Mouse (Mus musculus): ENCODE measurements around the gene Ten1. TPM values are rescaled to one million over a fixed set of nuclear protein-coding genes. Genes with fewer than 3 reads are reported as not detected.
A peak's percentile ranks its signal among the peaks of the same experiment; 100 is the strongest.

The Ten1 gene
- polyA plus RNA-seq, 1 experiment from 2014 or later = 55.6 TPM

DNA sequence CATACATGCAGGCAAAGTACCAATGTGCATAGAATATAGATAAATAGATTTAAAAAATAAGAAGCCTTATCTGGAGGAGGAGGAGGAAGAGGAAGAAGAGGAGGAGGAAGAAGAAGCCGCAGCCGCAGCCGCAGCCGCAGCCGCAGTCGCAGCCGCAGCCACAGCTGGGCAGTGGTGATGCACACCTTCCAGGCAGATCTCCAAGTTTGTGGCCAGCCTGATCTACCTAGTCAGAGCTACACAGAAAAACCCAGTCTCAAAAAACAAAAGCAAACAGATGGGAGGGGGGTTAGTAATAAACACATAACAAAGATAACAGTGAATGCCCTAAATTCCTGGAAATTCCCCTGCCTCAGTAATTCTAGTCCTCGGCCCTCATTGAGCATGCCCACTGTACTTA, 4.0 kb upstream of the Ten1 start:
- no peak for DNase-seq (ENCODE audit: low spot score, missing footprints)
- no peak overlapping the region for H3K9ac ChIP-seq (ENCODE audit: low read length)
- H3K27ac ChIP-seq (ENCODE audit: low read depth, low read length) = no peak overlapping the region
- H3K36me3 ChIP-seq (ENCODE audit: control insufficient read depth, insufficient read depth, low read length) = no peaks in the 10 kb centered on the region
- no peaks in the 10 kb centered on the region for H3K27me3 ChIP-seq (ENCODE audit: control insufficient read depth, insufficient read depth, low read length)
- H3K4me3 ChIP-seq (ENCODE audit: low read depth, low read length) = no peak overlapping the region
- no peak overlapping the region for H3K4me2 ChIP-seq
- 0 out of 2 replicates have a peak, but pooled peaks cover 6% of the 10 kb centered on the region for H3K4me1 ChIP-seq (ENCODE audit: control insufficient read depth, insufficient read depth, low read length)
- no peaks in the 10 kb centered on the region for H3K9me3 ChIP-seq (ENCODE audit: control insufficient read depth, low read length)
- no peak for ATAC-seq (ENCODE audit: low FRiP score)
- WGBS = 96% methylated on average over 8 of the region's 8 CpGs

DNA sequence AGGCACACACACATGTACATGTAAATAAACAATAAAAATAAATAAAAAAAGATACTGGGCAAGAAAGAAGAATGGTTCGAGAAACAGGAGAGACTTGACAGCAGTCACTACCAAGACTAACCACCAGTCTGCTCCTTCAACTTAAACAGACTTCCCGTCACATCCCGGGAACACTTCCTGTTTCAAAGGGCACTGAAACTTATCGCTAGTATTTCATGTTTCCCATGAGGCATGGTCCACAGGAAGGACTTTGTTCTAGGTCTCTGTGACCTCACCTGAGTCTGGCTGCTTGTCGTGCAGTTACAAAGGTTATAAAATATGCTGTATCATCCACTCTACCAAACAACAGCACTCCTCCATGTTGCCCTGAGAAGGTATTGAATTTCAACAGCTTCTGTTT, 3.4 kb upstream of the Ten1 start:
- 0 out of 2 replicates have a peak, but pooled peaks cover 6% of the 10 kb centered on the region for H3K4me1 ChIP-seq (ENCODE audit: control insufficient read depth, insufficient read depth, low read length)
- ATAC-seq (ENCODE audit: low FRiP score) (no peak), DNase-seq (ENCODE audit: low spot score, missing footprints) (no peak)
- H3K9ac ChIP-seq (ENCODE audit: low read length) = no peak overlapping the region
- H3K36me3 ChIP-seq (ENCODE audit: control insufficient read depth, insufficient read depth, low read length) = no peaks in the 10 kb centered on the region
- no peak overlapping the region for H3K4me2 ChIP-seq
- WGBS = 84% methylated on average over 5 of the region's 5 CpGs
- no peaks in the 10 kb centered on the region for H3K9me3 ChIP-seq (ENCODE audit: control insufficient read depth, low read length)
- H3K4me3 ChIP-seq (ENCODE audit: low read depth, low read length) = no peak overlapping the region
- no peak overlapping the region for H3K27ac ChIP-seq (ENCODE audit: low read depth, low read length)
- no peaks in the 10 kb centered on the region for H3K27me3 ChIP-seq (ENCODE audit: control insufficient read depth, insufficient read depth, low read length)

DNA sequence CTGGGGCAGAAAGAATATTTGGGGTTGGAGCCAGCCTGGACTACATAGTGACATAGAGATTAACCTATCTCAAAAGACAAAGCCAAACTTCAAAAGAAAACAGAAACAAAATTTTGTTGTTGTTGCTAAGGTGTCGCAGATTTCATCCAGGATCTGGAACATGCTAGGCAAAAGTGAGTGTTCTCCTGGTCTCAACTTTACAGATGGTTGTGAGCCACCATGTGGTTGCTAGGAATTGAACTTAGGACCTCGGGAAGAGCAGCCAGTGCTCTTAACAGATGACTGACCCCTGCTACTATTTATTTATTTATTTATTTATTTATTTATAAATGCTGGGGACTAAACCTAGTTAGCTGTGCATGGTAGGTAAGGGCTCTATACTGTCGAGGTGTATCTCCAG, 2.3 kb upstream of the Ten1 start:
- no peak overlapping the region for H3K4me2 ChIP-seq
- H3K27me3 ChIP-seq (ENCODE audit: control insufficient read depth, insufficient read depth, low read length) = no peaks in the 10 kb centered on the region
- 89% methylated on average over 3 of the region's 3 CpGs for WGBS
- 0 out of 2 replicates have a peak, but pooled peaks cover 6% of the 10 kb centered on the region for H3K4me1 ChIP-seq (ENCODE audit: control insufficient read depth, insufficient read depth, low read length)
- no peak overlapping the region for H3K4me3 ChIP-seq (ENCODE audit: low read depth, low read length)
- no peak overlapping the region for H3K27ac ChIP-seq (ENCODE audit: low read depth, low read length)
- H3K9me3 ChIP-seq (ENCODE audit: control insufficient read depth, low read length) = no peaks in the 10 kb centered on the region
- no peaks in the 10 kb centered on the region for H3K36me3 ChIP-seq (ENCODE audit: control insufficient read depth, insufficient read depth, low read length)
- DNase-seq (ENCODE audit: low spot score, missing footprints) (no peak), ATAC-seq (ENCODE audit: low FRiP score) (no peak)
- no peak overlapping the region for H3K9ac ChIP-seq (ENCODE audit: low read length)

DNA sequence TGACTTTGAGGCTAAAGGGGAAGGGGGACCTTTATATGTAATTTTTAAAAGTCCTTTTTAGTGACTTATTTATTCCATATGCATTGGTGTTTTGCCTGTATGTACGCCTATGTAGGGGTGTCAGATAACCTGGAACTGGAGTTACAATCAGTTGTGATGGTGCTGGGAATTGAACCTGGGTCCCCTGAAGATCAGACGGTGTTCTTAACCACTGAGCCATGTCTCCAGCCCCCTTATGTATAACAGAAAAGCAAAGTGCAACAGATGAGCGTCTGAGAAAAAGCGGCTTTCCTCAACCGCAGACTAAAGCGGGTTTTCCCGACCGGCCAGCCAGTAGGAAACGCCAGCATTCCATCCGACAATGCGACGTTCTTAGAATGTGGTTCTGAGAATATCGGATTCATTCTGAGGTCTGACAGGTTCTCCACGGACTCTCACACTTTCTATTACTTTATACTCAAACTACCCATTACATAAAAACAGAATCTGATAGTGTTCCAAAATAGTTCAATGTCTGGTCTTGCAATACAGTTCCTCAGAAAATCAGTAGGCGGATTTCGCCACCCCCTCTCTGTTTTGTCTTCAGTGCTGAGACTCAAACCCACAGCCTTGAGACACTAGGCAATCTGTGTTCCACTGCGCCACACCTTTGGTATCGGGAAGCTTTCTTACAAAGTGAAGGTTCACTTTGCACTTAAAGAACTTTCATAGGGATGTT, 1.6 kb upstream of the Ten1 start:
- 94% methylated on average over 18 of the region's 18 CpGs for WGBS
- H3K4me2 ChIP-seq = no peak overlapping the region
- ATAC-seq (ENCODE audit: low FRiP score) = no peak

DNA sequence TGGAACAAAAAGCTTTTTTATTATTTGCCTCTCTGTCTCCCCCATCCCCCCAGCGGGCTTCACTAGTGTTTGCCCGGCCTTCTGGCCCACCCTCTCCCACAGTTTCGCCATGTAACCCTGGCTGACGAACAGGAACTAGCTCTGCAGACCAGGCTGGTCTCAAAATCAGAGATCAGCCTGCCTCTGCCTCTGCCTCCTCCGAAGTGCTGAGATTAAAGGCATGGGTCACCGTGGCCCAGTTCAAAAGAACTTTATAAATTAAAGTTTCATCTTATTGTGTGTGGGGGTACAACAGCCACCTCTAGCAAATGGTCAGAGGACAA, 1.1 kb upstream of the Ten1 start:
- H3K36me3 ChIP-seq (ENCODE audit: control insufficient read depth, insufficient read depth, low read length) = no peaks in the 10 kb centered on the region
- H3K4me2 ChIP-seq = no peak overlapping the region
- ATAC-seq (ENCODE audit: low FRiP score) = no peak
- H3K4me3 ChIP-seq (ENCODE audit: low read depth, low read length) = no peak overlapping the region
- H3K27ac ChIP-seq (ENCODE audit: low read depth, low read length) = no peak overlapping the region
- H3K27me3 ChIP-seq (ENCODE audit: control insufficient read depth, insufficient read depth, low read length) = no peaks in the 10 kb centered on the region
- H3K4me1 ChIP-seq (ENCODE audit: control insufficient read depth, insufficient read depth, low read length) = 0 out of 2 replicates have a peak, but pooled peaks cover 6% of the 10 kb centered on the region
- WGBS = 91% methylated on average over 6 of the region's 6 CpGs
- H3K9me3 ChIP-seq (ENCODE audit: control insufficient read depth, low read length) = no peaks in the 10 kb centered on the region
- no peak for DNase-seq (ENCODE audit: low spot score, missing footprints)
- H3K9ac ChIP-seq (ENCODE audit: low read length) = no peak overlapping the region

More for the DNA sequence above, 1.6 kb upstream of the Ten1 start:
- 0 out of 2 replicates have a peak, but pooled peaks cover 6% of the 10 kb centered on the region for H3K4me1 ChIP-seq (ENCODE audit: control insufficient read depth, insufficient read depth, low read length)
- H3K36me3 ChIP-seq (ENCODE audit: control insufficient read depth, insufficient read depth, low read length) = no peaks in the 10 kb centered on the region
- no peak for DNase-seq (ENCODE audit: low spot score, missing footprints)
- no peak overlapping the region for H3K9ac ChIP-seq (ENCODE audit: low read length)
- no peaks in the 10 kb centered on the region for H3K27me3 ChIP-seq (ENCODE audit: control insufficient read depth, insufficient read depth, low read length)
- no peak overlapping the region for H3K27ac ChIP-seq (ENCODE audit: low read depth, low read length)
- no peak overlapping the region for H3K4me3 ChIP-seq (ENCODE audit: low read depth, low read length)
- no peaks in the 10 kb centered on the region for H3K9me3 ChIP-seq (ENCODE audit: control insufficient read depth, low read length)

DNA sequence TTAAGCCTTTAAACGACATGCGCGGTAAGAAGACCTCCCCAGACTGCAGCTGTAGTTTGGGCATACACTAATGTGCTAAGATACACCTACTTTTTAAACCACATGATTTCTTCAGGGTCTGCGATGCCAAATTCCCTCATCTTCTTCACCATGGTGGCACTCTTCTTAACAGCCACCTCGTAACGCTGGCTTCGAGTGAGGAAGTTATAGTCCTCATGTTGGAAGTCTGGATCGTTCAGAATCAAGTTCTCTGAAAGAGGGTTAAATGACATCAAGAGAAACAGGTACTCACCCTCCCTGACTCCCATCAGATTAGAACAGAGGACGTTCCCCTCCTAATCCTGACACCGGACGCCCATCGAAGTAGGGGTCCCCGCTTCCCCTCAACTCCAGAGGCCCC, 523 bp upstream of the Ten1 start:
- Histone ChIP-seq H3K9me3 (ENCODE audit: control insufficient read depth, low read length) (no peaks in the 10 kb centered on the region), H3K27me3 (ENCODE audit: control insufficient read depth, insufficient read depth, low read length) (no peaks in the 10 kb centered on the region), H3K4me3 (ENCODE audit: low read depth, low read length) (peak overlapping the region; percentile 85), H3K9ac (ENCODE audit: low read length) (peak overlapping the region; percentile 87), H3K4me1 (ENCODE audit: control insufficient read depth, insufficient read depth, low read length) (0 out of 2 replicates have a peak, but pooled peaks cover 6% of the 10 kb centered on the region), H3K36me3 (ENCODE audit: control insufficient read depth, insufficient read depth, low read length) (no peaks in the 10 kb centered on the region), H3K27ac (ENCODE audit: low read depth, low read length) (0 out of 2 replicates have a peak overlapping the region, but pooled peaks have one; percentile 95), H3K4me2 (peak overlapping the region; percentile 75)
- DNase-seq (ENCODE audit: low spot score, missing footprints) (no peak), ATAC-seq (ENCODE audit: low FRiP score) (no peak)
- WGBS = 31% methylated on average over 13 of the region's 13 CpGs

DNA sequence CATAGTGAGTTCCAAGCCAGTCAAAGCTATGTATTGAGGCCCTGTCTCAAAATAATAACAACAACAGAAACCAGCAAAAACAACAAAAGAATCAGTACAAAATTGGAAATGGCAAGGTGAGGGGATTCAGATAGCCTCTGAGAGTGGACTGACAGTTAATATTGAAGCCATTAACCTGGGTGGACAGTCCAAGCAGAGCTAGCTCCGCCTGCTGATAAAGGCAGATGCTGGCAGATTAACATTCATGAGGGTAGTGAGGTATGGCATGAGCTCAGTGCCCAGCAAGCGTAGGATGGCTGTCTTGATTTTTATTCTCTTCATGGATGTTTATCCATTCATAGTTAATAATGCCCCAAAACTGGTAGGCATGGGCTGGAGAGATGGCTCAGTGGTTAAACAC, 2.5 kb downstream of the Ten1 start:
- no peak for ATAC-seq (ENCODE audit: low FRiP score)
- no peaks in the 10 kb centered on the region for H3K27me3 ChIP-seq (ENCODE audit: control insufficient read depth, insufficient read depth, low read length)
- WGBS = 83% methylated on average over 2 of the region's 2 CpGs

DNA sequence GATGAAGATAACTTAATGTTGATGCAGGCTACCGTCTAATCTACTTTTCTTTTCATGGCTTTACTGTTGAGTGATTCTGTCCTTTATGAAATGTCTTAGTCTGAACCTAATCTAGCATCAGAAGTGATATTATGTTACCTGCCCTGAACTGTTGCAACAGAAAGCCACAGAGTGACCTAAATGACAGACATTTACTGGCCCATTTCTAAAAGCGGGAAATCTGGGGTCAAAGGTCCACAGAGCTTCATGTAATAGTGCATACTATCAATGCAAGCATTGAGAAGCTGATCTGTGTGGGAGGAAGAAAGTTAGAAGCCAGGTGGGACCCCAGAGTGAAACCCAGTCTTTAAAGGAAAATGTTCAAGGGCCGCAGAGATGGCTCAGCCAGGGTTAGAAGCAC, 4.5 kb downstream of the Ten1 start:
- H3K27ac ChIP-seq (ENCODE audit: low read depth, low read length) = no peak overlapping the region
- no peak overlapping the region for H3K4me2 ChIP-seq
- 87% methylated on average over 3 of the region's 3 CpGs for WGBS
- H3K4me1 ChIP-seq (ENCODE audit: control insufficient read depth, insufficient read depth, low read length) = 0 out of 2 replicates have a peak, but pooled peaks cover 2% of the 10 kb centered on the region
- H3K36me3 ChIP-seq (ENCODE audit: control insufficient read depth, insufficient read depth, low read length) = peaks cover 4% of the 10 kb centered on the region; the same call in 1 of the 2 replicates
- no peak overlapping the region for H3K4me3 ChIP-seq (ENCODE audit: low read depth, low read length)
- no peak overlapping the region for H3K9ac ChIP-seq (ENCODE audit: low read length)
- H3K9me3 ChIP-seq (ENCODE audit: control insufficient read depth, low read length) = no peaks in the 10 kb centered on the region
- DNase-seq (ENCODE audit: low spot score, missing footprints) (no peak), ATAC-seq (ENCODE audit: low FRiP score) (no peak)
- H3K27me3 ChIP-seq (ENCODE audit: control insufficient read depth, insufficient read depth, low read length) = no peaks in the 10 kb centered on the region

More for the DNA sequence above, 2.5 kb downstream of the Ten1 start:
- Histone ChIP-seq H3K36me3 (ENCODE audit: control insufficient read depth, insufficient read depth, low read length) (no peaks in the 10 kb centered on the region), H3K9ac (ENCODE audit: low read length) (no peak overlapping the region), H3K4me1 (ENCODE audit: control insufficient read depth, insufficient read depth, low read length) (0 out of 2 replicates have a peak, but pooled peaks cover 6% of the 10 kb centered on the region), H3K9me3 (ENCODE audit: control insufficient read depth, low read length) (no peaks in the 10 kb centered on the region), H3K4me3 (ENCODE audit: low read depth, low read length) (no peak overlapping the region), H3K4me2 (no peak overlapping the region), H3K27ac (ENCODE audit: low read depth, low read length) (no peak overlapping the region)
- DNase-seq (ENCODE audit: low spot score, missing footprints) = no peak

DNA sequence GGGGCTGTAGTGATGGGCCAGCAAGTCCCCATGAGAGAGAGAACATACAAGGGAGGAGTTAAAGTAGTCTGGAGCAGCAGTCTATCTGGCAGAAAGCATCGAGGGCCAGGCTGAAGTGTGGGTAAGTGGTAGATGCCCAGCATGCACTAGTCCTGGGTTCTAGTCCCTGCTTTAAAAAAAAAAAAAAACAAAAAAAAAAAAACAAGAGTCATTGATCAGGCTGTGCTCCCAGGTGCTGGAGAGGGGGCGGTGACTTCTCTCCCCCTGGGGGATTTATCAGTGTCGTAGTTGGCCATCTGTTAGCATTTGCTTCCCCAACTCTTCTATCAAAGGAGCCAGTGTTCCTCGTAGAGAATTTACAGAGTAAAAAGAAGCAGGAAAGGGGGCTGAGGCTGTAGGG, 8.0 kb downstream of the Ten1 start:
- no peak overlapping the region for H3K4me2 ChIP-seq
- DNase-seq (ENCODE audit: low spot score, missing footprints) (no peak), ATAC-seq (ENCODE audit: low FRiP score) (no peak)
- H3K36me3 ChIP-seq (ENCODE audit: control insufficient read depth, insufficient read depth, low read length) = peaks cover 4% of the 10 kb centered on the region; the same call in 1 of the 2 replicates
- H3K4me1 ChIP-seq (ENCODE audit: control insufficient read depth, insufficient read depth, low read length) = no peaks in the 10 kb centered on the region
- H3K4me3 ChIP-seq (ENCODE audit: low read depth, low read length) = no peak overlapping the region
- no peaks in the 10 kb centered on the region for H3K27me3 ChIP-seq (ENCODE audit: control insufficient read depth, insufficient read depth, low read length)
- H3K27ac ChIP-seq (ENCODE audit: low read depth, low read length) = no peak overlapping the region
- H3K9me3 ChIP-seq (ENCODE audit: control insufficient read depth, low read length) = no peaks in the 10 kb centered on the region
- 84% methylated on average over 4 of the region's 4 CpGs for WGBS
- no peak overlapping the region for H3K9ac ChIP-seq (ENCODE audit: low read length)

All from midbrain, embryonic 11.5 days (tissue).